Mouse (Mus musculus): ENCODE measurements at regions not wholly inside any gene's neighbourhood (a gene's known extent, or its start where the extent isn't known, plus 50 kb on each side); places are given as distances from the start of the nearest gene placed in this dataset.

DNA sequence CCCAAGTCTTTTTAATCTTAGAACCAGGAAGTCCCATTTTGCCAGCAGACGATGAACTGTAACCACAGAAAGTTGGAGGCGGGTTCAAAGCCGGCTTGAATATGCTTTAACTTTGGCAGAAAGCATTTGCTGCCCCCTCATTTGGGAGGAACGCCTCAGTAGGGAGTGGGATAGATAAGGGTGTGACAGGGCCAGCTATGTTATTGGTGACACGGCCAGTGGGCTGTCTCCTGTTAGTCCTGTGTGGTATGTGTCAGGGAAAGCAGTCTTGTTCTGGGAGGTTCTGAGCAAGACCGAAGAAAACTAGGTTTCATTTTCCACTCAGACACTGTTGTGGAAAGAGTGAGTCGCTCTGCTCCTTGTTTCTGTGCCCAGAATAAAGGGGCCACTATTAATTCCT, 154.7 kb upstream of the Pdzrn3 start:
- TF ChIP-seq CTCF (IDR thresholded peaks at IDR 0.05; ENCODE audit: borderline replicate concordance, insufficient read depth, low read depth, low read length) (no peak), POLR2A (IDR thresholded peaks at IDR 0.05; ENCODE audit: borderline replicate concordance, insufficient read depth, low read length) (no peak)

Data from cerebellum, adult 2 months (tissue).